Mouse (Mus musculus) C2C12 (cell line): ENCODE data around the gene Lsm14a.

ENCODE experiments used
- CEBPB ChIP-seq: IDR thresholded peaks from one replicate; pipeline ENCODE4 v1.6.1; 2011; ENCODE audit warnings: low read depth, mild to moderate bottlenecking, control low read depth, moderate library complexity
- CTCF ChIP-seq: IDR thresholded peaks from one replicate; pipeline ENCODE4 v1.5.1; 2011; ENCODE audit not compliant: control insufficient read depth, insufficient read depth, insufficient read length
- USF1 ChIP-seq: IDR thresholded peaks from one replicate; pipeline ENCODE4 v1.6.1; 2011; ENCODE audit warnings: low read depth, mild to moderate bottlenecking, control low read depth, moderate library complexity

DNA sequence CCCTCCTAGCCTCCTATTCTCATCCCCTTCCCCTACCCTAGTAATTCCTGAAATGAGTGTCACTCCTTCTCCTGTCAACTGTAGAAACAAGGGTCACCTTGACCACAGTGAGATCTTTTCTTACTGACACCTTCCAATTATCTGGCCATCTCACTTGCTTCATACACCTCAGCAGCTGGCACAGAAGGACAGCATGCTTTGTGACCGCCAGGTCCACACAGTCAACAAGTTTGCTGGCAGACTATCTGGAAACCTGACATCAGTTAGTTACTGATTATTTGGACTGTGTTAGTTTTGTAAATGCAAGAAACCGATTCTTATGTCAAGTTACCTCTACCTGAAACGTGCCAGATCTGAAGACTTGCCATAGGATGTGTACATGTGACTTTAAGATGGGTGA is 97.0 kb downstream of the Lsm14a start:
- TF ChIP-seq CTCF = no peak
- no peak for TF ChIP-seq CEBPB
- TF ChIP-seq USF1 = no peak
